Mouse (Mus musculus): ENCODE data around the gene Klf2.
A peak's percentile ranks its signal among the peaks of the same experiment; 100 is the strongest.

Gene Klf2

DNA sequence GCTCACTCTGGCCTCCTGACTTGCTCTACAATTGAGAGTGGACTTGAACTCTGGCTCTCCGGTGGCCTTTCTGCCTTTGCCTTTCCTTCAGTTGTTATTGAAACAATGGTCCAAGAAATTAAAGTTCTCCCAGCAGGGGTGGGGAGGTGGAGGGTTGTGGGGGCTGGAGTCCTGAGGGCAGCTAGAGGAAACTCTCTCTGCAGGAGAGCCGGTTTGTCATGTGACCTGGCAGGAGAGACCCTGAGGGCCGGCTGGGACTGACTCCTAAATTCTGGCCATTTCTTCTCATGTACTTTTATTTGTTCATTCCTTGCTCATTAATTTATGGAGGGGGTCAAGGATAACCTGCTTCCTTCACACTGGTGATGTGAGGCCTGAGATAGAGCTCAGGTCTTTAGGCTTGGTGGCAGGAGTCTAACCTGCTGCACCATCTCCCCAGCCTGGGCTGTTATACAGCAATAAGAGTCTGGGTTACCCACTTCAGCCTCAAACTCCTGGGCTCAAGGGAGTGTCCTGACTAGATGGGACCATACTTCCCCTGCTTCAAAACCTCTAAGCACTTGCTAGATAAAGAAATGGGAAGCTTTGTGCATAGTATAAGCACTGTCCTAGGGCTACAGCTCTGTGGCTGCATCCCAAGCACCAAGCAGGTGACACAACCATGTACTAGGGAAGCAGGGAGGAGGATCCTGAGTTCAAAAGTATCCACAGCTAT lies 14.8 kb downstream of the Klf2 start:
- DNase-seq (ENCODE audit: low spot score in 2 of 2) = no peak

DNA sequence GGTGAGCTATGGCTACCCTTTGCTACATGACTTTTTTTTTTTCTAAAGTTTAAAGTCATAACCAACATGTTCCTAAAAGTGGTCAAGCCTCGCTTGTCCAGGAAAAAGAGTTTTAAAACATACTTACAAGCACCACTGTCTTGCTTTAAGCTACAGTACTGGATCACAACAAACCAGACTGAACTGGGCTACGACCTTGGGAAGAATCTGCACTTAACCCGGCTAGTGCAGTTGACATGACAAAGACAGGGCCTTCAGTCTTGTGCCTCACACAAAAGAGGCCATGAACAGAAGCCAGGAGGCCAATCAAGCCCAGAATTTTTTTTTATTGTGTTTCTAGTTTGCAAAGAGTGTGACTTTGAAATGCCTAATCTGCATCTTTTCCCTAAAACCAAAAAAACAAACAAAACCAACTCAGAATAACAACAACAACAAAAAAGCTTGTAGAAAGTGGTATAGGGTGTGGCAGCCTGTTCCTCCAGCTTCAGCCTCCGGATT lies 15.4 kb downstream of the Klf2 start:
- DNase-seq (ENCODE audit: low spot score in 2 of 2) = no peak

DNA sequence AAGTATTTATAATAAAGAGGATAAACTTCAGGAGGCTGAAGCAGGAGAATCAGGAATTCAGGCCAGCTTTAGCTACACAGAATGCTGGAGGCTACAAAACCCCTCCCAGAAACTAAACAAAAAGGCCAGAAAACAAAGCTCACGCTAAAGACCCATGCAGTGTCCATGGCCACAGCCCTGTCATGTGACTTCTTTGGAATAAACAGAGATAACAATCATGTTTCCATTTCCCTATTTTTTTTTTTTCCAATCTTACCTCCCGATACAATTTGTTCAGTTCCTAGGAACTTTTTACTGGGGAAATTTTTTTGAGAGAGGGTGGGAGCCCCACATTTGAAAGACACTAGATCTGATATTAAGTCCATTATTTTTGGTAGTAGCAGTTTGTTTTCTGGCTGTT lies 17.4 kb downstream of the Klf2 start:
- DNase-seq (ENCODE audit: low spot score in 2 of 2) = no peak

DNA sequence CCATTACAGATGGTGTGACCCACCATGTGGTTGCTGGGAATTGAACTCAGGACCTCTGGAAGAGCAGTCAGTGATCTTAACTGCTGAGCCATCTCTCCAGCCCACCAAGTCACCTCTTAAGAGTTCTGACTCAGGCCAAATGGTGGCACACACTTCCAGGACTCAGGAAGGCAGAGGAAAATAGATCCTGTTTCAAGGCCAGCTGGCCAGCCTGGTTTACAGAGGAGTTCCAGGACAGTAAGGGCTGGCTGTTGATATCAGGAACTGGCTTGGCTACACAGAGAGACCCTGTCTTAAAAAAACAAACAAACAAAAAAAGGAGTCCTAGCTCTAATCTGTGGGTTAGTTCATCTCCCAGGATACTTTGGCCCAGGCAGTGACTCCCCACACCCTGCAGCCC lies 18.2 kb downstream of the Klf2 start:
- DNase-seq (ENCODE audit: low spot score in 2 of 2) = no peak

DNA sequence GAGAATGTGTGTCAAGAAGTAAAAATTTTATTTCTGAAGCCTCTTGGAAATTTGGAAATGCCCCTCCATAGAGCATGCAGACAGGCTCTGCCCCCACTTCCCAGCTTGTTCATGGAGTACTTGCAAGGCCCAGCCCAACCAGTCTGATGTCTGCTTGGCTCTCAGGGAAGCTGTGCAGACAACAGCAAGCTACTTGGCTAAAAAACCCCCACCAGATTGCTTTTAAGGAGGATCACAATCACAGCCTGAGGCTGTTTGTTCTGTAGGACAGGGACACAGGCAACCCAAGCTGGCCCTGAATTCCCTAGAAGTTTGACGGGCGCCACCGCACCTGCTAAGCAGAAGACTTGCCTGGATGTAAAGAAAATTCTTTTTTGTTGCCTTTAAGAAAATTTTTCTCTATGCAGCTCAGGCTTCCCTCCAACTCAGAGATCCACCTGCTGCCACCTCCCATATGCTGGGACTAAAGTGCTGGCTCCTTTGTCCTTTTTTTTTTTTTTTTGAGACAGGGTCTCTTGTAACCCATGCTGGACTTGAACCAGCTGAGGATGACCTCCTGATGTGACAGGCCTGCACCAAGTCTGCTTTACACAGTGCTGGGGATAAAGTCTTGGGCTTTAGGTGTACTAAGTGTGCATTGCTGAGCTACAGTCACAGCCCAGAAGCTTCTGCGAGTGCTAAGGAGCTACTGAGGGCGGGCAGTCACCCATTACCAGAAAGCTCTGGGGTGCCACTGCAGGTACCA lies 23.9 kb downstream of the Klf2 start:
- DNase-seq (ENCODE audit: low spot score in 2 of 2) = no peak

DNA sequence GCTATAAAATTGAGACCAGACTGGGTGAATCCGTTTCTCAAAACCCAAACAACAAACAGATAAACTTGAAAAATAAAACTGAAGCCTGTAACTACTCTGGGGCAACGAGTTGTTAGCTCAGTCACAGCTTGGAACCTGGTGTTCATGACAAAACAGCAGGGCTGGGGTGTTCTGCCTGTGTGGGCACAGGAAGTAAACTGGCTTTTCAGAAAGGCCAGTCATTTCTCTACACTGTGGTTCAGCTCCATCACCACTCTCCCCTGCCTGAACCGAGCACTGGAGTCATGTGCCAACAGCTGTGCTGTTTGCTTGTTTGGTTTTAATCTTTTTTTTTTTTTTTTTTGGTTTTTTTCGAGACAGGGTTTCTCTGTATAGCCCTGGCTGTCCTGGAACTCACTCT lies 24.9 kb downstream of the Klf2 start:
- DNase-seq (ENCODE audit: low spot score in 2 of 2) = no peak

DNA sequence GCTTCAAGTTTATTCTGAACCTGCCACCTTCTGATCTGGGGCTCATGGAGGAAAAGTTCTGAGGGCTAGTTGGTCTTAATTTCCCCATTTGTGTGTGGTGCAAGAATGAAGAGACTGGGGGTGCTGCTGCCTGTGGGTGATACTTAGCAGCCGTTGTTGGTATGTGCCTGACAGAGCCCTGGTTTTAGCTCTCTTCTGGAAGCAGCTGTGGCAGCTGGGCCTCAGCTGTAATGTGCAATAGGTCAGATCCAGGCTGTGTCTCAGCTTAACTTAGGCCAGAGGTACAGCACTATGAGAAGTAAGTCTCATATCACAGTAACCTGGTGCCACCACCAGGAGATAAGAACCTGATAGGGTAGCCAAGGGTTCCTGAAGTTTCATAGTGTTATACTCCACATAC lies 28.7 kb downstream of the Klf2 start:
- no peak for DNase-seq (ENCODE audit: low spot score in 2 of 2)

DNA sequence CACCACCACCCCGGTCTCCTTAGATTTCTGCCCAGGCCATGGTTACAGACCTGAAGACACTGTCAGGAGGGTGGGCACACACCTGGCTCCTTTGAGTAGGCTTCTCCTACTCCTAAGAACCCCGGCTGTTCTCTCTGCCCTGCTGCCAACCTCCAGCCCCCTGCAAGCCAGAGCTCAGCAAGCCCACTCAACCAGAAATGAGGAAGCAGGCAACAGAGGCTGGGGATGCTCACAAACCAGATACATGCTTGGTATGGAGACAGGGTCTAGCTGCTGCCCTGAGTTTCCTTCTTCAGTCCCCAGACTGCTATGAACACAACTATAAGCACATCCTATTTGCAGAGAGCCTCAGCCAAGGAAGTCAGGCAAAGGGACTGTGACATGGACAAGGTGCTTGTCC lies 29.3 kb downstream of the Klf2 start:
- DNase-seq (ENCODE audit: low spot score in 2 of 2) = no peak

DNA sequence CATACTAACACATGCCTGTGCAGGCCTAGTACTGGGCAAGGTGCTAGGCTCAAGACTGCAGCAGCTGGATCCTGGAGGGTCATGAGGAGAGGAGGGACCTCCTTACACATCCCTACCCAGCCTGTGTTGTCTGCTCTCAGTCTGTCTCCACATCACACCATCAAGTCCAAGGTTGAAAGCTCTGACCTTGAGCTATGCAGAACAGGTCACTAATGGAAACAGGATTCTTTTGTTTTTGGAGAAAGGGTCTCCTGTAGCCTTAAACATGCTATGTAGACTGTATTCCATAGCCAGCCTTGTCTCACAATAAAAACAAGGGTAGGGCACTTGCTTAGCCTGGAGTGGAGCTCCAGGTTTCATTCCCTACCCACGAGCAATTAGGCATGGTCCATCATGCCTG lies 30.1 kb downstream of the Klf2 start:
- DNase-seq (ENCODE audit: low spot score in 2 of 2) = no peak

DNA sequence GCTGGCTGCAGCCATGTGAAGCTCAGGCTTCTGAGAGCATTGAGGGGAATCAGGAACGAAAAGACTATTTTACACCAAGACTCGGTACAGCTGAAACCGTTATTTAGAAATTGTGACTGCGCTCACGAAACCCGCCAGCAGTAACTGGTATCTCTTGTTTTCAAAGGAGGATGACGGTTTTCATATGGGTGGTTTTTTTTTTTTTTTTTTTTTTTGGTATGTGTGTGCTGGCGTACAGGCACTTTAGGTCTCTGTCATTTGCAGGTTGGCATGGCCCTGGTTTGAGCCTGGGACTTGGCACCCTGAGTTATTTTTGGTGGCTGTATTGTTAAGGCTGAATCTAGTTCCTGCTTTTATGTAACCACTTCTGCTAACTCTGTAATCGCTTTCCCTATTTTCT lies 31.0 kb downstream of the Klf2 start:
- DNase-seq (ENCODE audit: low spot score in 2 of 2) = no peak

DNA sequence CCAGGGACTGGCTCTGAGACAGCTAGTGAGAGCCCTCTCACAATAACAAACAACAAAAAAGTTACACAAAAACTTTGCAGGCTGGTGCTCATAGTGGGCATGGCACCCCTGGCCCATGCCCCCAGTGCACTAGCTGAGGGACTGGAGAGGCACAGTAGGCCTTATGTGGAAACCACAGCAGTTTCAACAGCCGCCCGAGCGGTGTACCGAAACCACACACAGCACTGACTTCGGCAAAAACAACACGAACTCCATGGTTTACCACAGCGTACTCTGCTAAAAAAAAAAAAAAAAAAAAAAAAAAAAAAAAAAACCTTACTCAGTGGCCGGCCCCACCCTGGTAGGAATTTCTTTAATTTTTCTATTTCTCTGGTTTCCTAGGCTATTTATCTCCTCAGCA lies 31.9 kb downstream of the Klf2 start:
- no peak for DNase-seq (ENCODE audit: low spot score in 2 of 2)

DNA sequence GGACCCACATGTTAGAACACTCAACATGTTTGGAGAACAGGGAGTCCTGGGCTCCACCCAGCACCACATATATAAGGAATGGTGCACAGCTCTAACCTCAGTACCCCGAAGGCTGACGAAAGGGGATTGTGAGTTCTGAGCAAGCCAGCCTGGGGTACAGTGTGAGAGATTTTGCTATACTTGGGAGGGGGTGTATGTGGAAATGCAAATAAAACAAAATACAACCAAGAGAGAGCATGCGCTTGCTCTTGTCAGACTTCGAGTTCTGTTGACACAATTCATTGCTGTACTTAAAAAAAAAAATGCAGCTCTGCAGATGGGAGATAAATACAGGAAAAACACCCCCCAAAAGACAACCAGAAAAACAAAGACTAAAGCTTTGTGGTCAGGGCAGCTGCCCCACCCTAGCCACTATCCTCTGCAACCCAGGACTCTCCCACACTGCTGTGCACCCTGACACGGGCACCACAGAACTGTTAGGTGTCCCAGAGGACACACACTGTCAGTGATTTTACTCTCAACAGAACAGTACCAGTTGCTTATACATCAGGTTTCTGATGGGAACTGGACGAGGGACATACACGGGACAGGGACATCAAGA lies 32.7 kb downstream of the Klf2 start:
- no peak for DNase-seq (ENCODE audit: low spot score in 2 of 2)

DNA sequence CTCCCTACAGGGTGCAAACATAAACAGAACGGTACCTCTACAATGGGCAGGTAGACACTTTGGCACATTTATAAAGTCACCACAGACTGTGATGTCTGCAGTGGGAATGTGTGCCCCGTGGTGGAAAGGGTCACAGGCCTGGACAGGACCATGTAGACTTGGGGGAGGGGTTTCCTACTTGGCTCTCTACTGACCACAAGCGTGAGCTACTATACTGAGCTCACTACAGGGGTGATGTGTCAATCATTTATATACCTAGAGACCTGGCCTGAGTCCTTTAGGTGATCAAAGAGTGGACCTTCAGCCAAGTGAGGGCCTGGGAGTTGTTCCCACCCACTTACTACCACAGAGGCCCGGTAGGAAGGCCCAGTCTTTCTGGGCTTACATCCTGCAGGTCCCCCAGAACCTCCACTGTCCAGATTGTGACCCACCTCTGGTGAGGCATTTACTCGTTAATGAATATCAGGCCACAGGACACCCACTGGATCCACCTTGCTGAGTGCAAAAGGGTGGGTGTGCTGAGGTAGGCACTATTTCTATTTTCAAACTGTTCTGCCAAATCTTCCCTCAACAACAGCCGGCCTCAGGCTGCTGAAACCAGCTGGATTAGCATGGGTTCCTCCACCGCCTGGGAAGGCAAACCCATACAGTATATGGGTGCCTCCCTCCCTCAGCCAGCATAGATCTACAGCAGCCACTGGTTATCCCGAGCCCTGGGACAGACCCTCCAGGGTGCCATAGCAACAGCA lies 34.3 kb downstream of the Klf2 start:
- no peak for DNase-seq (ENCODE audit: low spot score in 2 of 2)

DNA sequence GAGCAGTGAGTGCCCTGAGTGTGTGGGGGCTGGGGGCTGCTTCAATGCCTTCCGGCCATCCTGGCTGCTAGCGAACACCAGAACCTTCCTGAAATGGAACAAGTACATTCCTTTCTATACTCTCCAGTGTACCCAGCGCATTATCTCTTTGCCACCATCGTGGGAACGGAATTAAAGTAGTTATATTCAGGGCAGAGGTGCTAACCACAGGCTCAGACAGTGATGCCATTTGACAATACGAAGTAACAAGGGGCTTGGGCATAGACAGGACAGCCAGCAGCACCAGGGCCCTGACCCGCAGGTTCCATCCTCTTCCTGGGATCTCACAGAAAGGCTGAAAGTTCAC lies 34.8 kb downstream of the Klf2 start:
- DNase-seq (ENCODE audit: low spot score in 2 of 2) = no peak

DNA sequence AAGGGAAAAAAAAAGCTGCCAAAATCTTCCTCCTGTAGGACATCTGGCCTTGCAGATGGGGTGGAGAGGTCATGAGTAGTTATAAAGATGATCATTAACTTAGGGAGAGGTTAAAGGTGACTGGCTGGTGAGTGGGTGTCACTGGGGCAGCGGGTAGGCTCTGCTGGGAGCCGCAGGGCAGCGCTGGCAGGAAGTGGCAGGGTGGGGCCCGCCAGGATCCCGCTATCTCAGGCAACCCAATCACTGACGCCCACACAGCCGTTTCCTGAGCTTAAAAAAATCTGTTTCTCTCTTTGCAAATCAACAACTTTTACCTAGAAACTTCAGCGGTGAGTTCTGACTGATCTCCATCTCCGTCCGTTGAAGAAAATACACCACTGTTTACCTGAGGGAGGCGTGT lies 35.4 kb downstream of the Klf2 start:
- no peak for DNase-seq (ENCODE audit: low spot score in 2 of 2)

DNA sequence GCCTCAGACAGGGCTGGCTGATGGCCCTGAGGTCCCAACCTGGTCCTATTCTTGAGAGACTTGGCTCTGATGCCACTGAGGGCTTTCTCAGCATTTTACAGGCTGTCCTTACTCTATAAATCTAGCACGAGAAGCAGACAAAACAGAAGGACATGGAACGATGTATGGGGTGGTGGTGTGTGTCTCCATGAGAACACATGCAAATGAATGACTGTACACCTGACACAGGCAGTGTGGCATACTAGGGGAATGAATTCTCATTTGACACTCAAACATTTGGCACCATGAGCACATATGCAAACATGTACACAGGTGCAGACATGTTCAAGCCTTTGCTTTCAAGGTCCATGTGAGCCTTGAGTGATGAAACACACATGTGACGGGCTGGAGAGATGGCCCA lies 37.8 kb downstream of the Klf2 start:
- no peak for DNase-seq (ENCODE audit: low spot score in 2 of 2)

DNA sequence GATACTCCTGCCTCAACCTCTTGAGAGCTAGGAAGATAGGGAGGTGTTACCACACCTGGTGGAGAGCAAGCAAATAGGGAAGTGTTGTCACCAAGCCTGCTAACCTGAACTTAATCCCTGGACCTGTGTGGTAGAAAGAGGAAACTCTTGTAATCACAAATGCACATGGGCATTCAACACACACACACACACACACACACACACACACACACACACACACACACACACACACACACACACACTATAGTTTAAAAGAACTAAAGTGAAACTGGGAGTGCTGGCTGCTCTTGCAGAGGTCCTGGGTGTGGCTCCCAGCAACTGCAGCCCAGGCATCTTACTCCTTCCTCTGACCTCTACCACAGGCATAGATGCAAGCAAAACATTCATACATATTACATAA lies 41.3 kb downstream of the Klf2 start:
- no peak for DNase-seq (ENCODE audit: low spot score in 2 of 2)

DNA sequence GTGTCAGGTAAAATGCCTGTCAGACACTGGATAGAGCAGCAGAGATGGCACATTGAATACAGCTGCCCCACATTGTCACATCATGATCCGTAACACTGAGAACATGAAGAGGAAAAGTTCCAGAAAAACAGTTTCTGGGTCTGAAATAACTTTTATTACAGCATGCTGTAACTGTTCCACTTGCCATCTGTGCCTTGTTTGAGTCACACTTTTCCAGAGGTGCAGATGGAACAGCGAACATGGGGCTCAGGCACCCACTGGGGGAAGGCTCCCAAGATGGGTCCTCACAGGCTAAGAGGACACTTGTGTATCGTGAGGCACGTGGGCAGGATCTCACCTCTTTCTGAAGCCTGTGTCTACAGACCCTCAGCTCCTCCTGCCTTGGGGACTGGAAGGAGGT lies 43.9 kb downstream of the Klf2 start:
- DNase-seq (ENCODE audit: low spot score in 2 of 2) = peak; percentile 26 to 41

DNA sequence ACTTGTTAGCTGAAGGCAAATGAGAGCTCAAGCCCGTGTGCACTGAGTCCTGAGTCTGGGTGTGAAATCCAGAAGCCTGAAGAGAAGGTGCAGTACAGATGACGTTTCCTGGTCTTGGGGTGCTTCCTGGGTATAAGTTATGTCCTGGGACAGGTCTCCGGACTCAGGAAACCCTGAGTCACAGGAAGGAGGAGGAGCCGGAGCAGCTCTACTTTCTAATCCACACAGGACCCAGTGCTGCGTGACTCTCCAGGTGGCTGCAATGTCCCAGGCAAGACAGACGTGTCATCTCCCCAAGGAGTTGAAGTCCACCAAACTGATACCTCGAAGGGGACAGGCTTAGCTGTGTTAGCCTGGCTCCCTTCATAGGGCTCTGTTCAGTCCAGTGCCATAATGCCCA lies 44.6 kb downstream of the Klf2 start:
- no peak for DNase-seq (ENCODE audit: low spot score in 2 of 2)

DNA sequence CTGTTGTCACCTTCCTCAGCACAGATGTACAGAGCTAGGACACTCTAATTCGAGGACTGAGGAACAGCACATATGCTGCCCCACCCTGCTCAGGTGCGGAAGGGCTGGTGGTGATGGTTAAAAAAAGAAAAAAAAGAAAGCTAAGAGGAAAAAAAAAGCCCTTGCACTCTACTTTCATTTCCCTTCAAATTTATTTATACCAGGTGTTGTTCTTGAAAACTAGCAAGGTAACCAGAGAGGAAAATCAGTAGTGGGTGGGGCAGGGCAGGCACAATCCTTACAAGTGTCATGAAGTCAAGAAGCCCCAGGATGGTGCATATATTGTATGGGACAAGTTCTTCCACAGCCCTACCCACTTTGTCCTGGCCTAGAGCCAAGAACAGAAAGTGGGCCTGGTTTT lies 46.2 kb downstream of the Klf2 start:
- DNase-seq (ENCODE audit: low spot score in 2 of 2) = no peak

DNA sequence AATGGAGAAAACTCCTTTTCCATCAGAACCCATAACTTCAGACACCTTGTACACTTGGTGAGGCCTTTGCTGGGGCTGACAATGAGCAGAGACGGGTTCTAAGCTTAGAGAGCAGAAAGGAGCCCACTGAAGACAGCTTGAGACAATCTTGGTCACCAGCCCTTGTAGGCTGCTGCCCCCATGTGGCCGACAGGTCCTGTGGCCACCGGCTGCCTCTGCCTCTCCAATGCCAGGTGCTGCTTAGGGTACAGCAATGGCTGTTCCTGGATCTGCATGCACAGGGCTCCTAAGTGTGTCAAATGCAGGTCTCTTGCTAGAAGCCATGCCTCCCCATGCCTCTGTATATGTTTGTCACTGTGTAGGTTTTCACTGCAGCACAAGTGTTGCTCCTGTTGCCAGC lies 47.0 kb downstream of the Klf2 start:
- peak; percentile 45 to 78 for DNase-seq (ENCODE audit: low spot score in 2 of 2)

DNA sequence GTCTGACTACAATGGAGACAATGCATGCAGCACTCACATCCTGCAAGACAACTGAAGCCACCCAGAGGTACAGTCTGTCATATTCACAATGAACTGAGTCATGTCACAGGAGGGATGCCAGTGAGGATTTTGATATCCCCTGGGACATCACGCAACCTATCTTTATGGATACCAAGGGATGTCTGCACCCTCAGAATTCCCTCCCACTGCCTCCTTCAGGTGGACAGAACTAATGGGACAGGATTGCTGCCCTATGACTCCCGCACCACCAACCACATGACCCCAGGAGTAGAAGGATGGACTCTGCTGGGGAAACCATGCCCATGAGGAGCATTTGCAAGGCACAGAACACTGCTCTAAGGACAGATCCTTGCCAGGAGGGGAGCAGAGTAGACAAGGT lies 47.6 kb downstream of the Klf2 start:
- no peak for DNase-seq (ENCODE audit: low spot score in 2 of 2)
